Mouse (Mus musculus) forebrain, embryonic 14.5 days (tissue): Measurements from ENCODE around the gene Gm3594. TPM values are rescaled to one million over a fixed set of nuclear protein-coding genes. Genes with fewer than 3 reads are reported as not detected.
"Not testable (repeated sequence)": the region's sequence is repeated elsewhere in the genome, so short reads cannot be mapped to it uniquely, and the experiment has no call there.

Source experiments
- ATAC-seq: fragments of 200-750 bp; cut with Nextera tagmentation; 2 replicates; pipeline ENCODE4 v1.8.0; 2017; ENCODE audit warnings: mild to moderate bottlenecking, moderate library complexity
- DNase-seq: peaks from one replicate; pipeline ENCODE4 v3.0.0-alpha.2; 2015; ENCODE audit warnings: low spot score
- H3K27ac ChIP-seq: fragments of 300-500 bp; sonication (generic); 2 replicates; pipeline ENCODE4 v1.5.1; 2014; ENCODE audit warnings: low read depth, mild to moderate bottlenecking, control low read depth, low read length, moderate library complexity
- H3K27me3 ChIP-seq: fragments of 300-500 bp; sonication (generic); replicated peaks from 2 replicates; pipeline ENCODE4 v1.6.1; 2014; ENCODE audit warnings: low read length, control low read depth, mixed read lengths; ENCODE audit not compliant: control insufficient read depth, insufficient read depth
- H3K36me3 ChIP-seq: fragments of 300-500 bp; sonication (generic); 2 replicates; pipeline ENCODE4 v1.6.1; 2014; ENCODE audit warnings: low read length, control low read depth; ENCODE audit not compliant: control insufficient read depth, insufficient read depth
- H3K4me1 ChIP-seq: fragments of 300-500 bp; sonication (generic); 2 replicates; pipeline ENCODE4 v1.6.1; 2014; ENCODE audit warnings: antibody characterized with exemption, low read length, control low read depth; ENCODE audit not compliant: control insufficient read depth, insufficient read depth
- H3K4me2 ChIP-seq: fragments of 300-500 bp; sonication (generic); 2 replicates; pipeline ENCODE4 v1.6.1; 2014; ENCODE audit warnings: mild to moderate bottlenecking, control low read depth, low read length
- H3K4me3 ChIP-seq: fragments of 300-500 bp; sonication (generic); 2 replicates; pipeline ENCODE4 v1.5.1; 2014; ENCODE audit warnings: low read depth, low read length, control low read depth
- H3K9ac ChIP-seq: fragments of 300-500 bp; sonication (generic); 2 replicates; pipeline ENCODE4 v1.6.1; 2014; ENCODE audit warnings: mild to moderate bottlenecking, low read length, control low read depth, moderate library complexity
- H3K9me3 ChIP-seq: fragments of 300-500 bp; sonication (generic); replicated peaks from 2 replicates; pipeline ENCODE4 v1.6.1; 2016; ENCODE audit warnings: low read length, control low read depth, mixed read lengths; ENCODE audit not compliant: control insufficient read depth
- WGBS: fragments of 180-500 bp; shearing (Covaris S2); extraction: QIAGEN DNeasy Blood & Tissue Kit; methylation state at CpG from one replicate; pipeline ENCODE4 v1.1.7; 2014; 5-methylcytosine and 5-hydroxymethylcytosine counted together
- polyA plus RNA-seq: library from polyadenylated mRNA; unstranded; fragments of >200 nt; fragmentation: Nextera tagmentation; extraction: Ambion mirVana; gene quantifications from 2 replicates; pipeline ENCODE4 v1.2.1, GENCODE M21; 2014

The Gm3594 gene
- polyA plus RNA-seq, 1 experiment from 2014 or later = not detected

DNA sequence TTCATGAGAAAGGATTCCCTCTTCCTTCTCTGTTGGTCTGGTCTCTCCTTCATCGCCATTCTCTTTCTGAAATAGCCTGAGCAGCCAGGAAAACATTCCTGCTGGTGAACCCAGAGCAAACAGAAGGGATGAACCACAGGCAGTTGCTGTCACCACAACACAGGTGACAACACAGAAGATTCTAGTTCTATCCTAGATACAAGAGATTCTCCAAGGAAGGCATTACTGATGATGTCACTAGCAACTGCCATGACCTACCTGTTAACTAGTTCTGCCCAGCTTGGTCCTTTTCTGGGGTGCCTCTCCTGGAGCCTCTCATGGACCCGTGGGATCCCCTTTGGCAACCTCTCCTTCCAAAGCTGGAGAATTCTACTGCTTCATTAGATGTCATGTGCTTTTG, 32.0 kb downstream of the Gm3594 start, which contains the start of gene Gm3591:
Gene Gm3591 (minus strand): TSS at position 101 of the 400 bp plus-strand sequence.
- not testable (repeated sequence) for H3K4me3 ChIP-seq

DNA sequence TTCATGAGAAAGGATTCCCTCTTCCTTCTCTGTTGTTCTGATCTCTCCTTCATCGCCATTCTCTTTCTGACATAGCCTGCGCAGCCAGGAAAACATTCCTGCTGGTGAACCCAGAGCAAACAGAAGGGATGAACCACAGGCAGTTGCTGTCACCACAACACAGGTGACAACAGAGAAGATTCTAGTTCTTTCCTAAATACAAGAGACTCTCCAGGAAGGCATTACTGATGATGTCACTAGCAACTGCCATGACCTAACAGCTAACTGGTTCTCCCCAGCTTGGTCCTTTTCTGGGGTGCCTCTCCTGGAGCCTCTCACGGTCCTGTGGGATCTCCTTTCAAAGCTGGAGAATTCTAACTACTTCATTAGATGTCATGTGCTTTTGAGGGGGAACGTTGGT, 54.2 kb downstream of the Gm3594 start, which contains the start of gene Gm16440:
Gene Gm16440 (minus strand): TSS at position 101 of the 400 bp plus-strand sequence.
- H3K27me3 ChIP-seq, DNase-seq, H3K4me2 ChIP-seq, H3K4me3 ChIP-seq, H3K9me3 ChIP-seq, H3K27ac ChIP-seq, ATAC-seq, H3K9ac ChIP-seq, H3K36me3 ChIP-seq, H3K4me1 ChIP-seq: not testable (repeated sequence)
- 75% methylated on average over 2 of the region's 4 CpGs for WGBS

More for the DNA sequence above, 32.0 kb downstream of the Gm3594 start, which contains the start of gene Gm3591:
- not testable (repeated sequence) for H3K4me2 ChIP-seq, DNase-seq, H3K9ac ChIP-seq, H3K27me3 ChIP-seq, H3K27ac ChIP-seq, H3K36me3 ChIP-seq, H3K9me3 ChIP-seq, H3K4me1 ChIP-seq, ATAC-seq
- no CpG with 5 or more reads among the region's 2 CpGs for WGBS

Other genes starting within 250 kb of the Gm3594 start
- not detected in 2 replicates for gene Gm21560, start 225.3 kb downstream of the Gm3594 start, polyA plus RNA-seq
- 4.6 and 6.8 TPM in 2 replicates for gene Gm3411, start 157.4 kb downstream of the Gm3594 start, polyA plus RNA-seq
- gene Gm21103, start 139.8 kb downstream of the Gm3594 start, polyA plus RNA-seq = not detected in 2 replicates
- not detected in 2 replicates for gene Gm3618, start 100.9 kb downstream of the Gm3594 start, polyA plus RNA-seq
- gene Gm16440, start 54.3 kb downstream of the Gm3594 start, polyA plus RNA-seq = not detected in 2 replicates
- gene Gm3591, start 32.1 kb downstream of the Gm3594 start, polyA plus RNA-seq = 3.4 and 5.7 TPM in 2 replicates
- gene Gm8356, start 92.7 kb upstream of the Gm3594 start, polyA plus RNA-seq = not detected in 2 replicates
- gene Gm3629, start 146.0 kb upstream of the Gm3594 start, polyA plus RNA-seq = 0.33 and 0.39 TPM in 2 replicates
- not detected in 2 replicates for gene Gm3460, start 177.8 kb upstream of the Gm3594 start, polyA plus RNA-seq
- gene Gm10251, start 239.6 kb upstream of the Gm3594 start, polyA plus RNA-seq = not detected in 2 replicates